Mouse (Mus musculus) inflammation-experienced regulatory T-cells, adult 6 months (primary cell): ENCODE data around the gene Sco2. TPM values are rescaled to one million over a fixed set of nuclear protein-coding genes. Genes with fewer than 3 reads are reported as not detected.

Experiments used
- ATAC-seq: one replicate; pipeline ENCODE4 v1.8.0; 2017
- polyA plus RNA-seq, 3 experiments: library from polyadenylated mRNA; unstranded; fragments of 100-300 nt; shearing (Covaris generic); gene quantifications; one replicate each; pipeline ENCODE4 v1.2.1; 2017

Gene Sco2
- polyA plus RNA-seq, result 1 to 10 TPM in 1 of 3 experiments, under 1 TPM in 1, not detected in 1; 0.82 to 3.4 TPM

DNA sequence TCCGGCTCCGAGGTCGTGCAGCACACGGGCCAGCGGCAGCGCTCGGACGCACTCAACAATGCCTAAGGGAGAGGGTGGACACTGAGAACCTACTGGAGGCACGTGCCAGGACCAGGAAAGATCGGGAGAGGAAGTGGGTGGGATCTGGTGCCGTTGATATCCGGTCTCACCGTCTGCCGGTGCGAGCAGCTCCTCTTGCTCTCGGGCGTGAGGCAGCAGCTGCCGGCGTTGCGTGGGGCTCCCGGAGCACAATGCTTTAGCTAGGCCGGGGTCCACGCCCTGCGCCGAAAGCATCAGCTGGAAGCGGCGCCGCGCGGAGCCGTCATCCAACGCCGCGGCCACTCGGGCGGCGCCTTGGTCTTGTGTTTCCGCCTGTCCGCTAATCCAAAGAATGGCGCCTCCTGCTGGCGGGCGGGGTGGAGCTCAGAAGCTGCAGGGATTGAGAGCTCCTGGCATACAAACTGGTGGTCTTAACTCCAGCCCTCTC, at the start of gene Sco2:
Sco2 (minus strand) TSS at position 85 of the 487 bp plus-strand sequence.
- peak; percentile 66 for ATAC-seq

DNA sequence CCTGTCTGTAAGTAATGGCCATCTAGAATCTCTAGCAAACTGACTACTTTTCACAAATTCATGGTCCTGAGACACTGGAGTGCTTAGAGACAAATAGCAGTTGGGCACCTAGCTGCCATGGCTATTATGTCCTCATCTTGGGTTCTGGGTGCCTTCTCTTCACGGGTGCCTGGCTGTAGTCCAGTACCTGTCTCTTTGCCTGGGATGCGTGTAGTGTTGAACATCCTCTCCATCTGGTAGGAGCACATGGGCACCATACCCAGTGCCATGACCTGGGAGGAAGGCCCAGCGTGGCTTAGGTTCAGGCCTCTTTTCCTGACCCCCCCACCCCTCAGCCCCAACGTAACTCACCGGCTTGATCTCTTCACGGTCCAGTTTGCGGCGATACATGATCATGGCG, 48.3 kb upstream of the Sco2 start:
- no peak for ATAC-seq

DNA sequence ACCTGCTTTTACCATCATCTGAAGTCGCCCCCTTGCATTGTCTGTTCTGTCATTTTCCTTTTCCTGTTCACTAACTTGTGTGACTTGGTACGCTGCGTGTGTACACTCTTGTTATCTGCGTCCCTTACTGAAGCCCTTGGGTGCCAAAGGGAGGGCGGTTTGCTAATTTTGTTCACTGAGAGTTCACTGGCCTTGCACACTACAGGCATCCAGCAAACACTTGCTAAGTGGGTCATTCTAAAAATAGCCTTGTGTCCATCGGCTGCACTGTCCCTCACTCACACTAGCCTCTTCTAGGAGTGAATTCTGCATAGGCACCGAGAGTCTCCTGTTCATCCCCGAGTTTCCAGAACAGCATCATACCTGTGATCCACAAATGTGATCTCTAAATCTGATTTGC, 41.6 kb upstream of the Sco2 start:
- no peak for ATAC-seq

DNA sequence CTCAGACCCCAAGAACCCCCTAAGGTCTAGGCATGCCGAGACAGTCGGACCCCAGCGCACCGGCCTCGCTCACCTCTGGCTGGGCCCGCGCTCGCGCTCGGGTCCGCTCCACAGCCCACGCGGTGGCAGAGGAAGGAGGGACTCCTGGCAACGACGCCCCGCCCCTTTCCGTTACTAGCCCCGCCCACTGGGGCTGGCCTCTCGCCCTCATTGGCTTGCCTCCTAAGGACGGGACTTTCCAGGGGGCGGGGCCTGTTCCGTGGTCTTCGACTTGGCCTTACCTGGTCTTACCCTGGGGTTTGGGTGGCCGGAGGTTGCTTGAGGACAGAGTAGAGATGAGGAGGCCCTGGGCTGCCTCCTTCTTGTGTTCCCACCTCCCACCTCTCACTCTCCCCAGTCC, 36.5 kb upstream of the Sco2 start, which contains the start of gene Syce3:
Syce3 (minus strand) TSS at position 386 of the 400 bp plus-strand sequence.
- ATAC-seq, result no peak

DNA sequence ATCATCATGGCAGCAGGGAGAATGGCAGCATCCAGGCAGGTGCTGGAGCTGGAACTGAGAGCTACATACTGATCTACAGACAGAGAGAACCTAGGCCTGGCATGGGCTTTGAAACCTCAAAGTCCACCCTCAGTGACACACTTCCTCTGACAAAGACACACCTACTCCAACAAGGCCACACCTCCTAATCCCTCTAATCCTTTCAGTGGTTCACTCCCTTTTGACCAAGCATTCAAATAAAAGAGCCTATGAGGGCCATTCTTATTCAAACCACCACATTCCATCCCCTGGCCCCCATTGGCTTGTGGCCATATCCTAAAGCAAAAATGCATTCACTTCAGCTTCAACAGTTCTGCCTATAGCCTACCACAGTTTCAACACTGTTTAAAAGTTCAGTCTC, 33.0 kb upstream of the Sco2 start:
- ATAC-seq, result no peak

DNA sequence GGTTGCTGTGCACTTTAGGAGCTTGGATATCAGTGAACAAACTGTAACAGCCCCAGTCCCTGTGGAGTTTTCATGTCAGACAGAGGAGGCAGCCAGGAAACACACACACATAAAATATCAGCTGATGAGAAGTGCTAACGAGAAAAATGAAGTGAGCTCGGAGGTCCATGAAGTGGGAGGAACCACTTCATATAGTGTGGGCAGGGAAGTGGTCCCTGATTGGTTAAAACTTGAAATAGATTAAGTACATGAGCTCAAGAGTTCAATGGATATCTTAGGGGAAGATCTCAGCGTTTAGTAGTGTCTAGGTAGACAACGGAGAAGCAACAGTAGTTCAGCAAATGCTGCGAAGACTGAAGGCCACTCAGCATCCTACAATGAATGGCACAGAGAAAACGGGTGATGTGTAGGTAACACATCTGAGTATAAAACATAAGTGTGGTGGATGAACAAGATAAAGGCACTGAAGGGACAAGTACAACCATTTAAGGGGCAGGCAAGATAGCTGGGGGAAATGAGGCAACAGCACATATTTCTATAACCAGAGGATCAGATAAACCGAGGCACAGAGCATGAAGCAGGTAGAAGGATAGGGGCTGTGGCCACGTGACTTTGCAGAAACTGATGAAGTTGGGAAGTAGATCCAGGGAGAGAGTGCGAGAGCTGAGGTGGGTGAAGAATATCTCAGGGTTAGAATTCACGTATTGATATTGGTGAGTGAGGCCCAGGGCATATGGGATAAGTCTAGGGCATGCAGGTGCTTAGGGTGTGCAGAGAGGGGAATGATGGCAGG, 31.4 kb upstream of the Sco2 start:
- no peak for ATAC-seq

DNA sequence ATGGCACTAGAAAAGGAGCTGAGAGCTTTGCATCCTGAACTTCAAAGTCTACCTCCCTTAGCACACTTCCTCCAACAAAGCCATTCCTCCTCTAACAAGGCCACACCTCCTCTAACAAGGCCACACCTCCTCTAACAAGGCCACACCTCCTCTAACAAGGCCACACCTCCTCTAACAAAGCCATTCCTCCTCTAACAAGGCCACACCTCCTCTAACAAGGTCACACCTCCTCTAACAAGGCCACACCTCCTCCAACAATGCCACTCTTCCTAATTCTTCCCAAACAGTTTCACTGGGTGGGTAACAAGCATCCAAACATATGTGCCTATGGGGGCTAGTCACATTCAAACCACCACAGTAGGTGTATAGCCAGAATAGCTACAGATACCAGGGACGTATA, 28.8 kb upstream of the Sco2 start:
- ATAC-seq, result no peak

DNA sequence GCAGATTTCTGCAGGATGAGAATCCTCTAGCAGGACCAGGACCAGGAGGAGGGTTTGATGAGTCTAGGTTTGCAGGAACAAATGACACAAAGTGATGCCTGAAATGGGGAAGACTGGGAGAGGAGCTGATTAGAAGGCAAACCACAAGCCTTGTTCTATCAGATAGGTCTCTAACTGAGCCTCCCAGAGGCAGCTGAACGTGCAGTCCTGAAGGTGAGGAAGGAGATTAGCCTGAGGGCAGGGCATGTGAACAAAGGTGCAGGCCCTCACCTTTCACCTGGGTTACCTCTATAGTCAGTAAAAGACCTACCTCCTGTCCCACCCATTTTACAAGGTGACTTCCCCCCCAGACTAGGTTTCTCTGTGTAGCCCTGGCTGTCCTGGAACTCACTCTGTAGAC, 26.1 kb upstream of the Sco2 start:
- ATAC-seq, result no peak

DNA sequence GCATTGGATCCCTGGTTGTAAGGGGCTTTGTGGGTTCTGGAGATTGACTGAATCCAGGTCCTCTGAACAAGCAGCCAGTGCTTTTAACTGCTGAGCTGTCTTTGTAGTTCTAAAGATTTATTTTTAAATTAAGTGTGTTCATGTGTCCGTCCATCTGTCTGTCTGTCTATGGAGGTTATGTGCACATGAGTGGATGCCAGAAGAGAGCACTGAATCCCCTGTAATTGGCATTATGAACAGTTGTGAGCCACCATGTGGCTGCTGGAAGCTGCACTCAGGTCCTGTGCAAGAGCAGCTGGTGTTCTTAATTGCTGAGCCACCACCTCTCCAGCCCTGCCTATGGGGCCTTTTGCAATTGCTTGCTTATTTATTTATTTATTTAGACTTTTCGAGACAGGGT, 24.5 kb upstream of the Sco2 start:
- no peak for ATAC-seq

DNA sequence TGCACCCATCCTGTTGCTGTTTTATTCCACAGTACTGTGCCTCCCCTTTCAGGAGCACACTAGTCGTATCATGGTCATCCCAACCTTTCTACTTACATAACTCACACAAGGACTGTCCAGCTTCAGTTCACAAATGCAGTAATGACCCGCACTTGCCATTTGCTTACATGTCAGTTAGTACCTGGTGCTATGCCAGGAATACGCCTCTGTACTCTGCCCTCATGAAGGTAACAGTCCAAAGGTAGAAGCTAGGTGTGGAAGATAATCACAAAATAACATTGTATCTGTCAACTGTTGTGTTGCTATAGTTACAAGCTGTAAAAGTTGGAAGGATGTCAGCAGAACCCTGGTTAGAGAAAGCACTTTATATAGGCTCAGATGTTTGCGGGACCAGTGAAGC, 23.2 kb upstream of the Sco2 start:
- no peak for ATAC-seq

DNA sequence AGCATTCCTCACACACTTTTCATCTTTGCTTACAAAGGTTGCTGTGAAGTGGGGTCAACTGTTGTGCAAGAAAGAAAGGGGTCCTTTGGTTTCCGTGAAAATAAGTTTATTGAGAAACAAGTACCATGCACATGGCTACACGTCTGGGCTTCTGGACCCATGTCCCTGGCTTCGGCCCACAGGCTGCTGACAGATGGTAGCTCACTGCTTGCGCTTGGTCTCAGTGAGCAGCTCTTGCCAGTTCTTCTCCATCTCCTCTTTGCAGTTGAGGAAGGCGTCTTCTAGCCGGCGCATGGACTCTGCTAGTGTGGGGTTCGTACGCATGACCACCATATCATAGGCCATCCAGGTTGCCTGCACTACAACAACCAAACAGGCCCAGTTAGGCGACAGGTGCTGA, 16.4 kb upstream of the Sco2 start:
- ATAC-seq, result no peak

DNA sequence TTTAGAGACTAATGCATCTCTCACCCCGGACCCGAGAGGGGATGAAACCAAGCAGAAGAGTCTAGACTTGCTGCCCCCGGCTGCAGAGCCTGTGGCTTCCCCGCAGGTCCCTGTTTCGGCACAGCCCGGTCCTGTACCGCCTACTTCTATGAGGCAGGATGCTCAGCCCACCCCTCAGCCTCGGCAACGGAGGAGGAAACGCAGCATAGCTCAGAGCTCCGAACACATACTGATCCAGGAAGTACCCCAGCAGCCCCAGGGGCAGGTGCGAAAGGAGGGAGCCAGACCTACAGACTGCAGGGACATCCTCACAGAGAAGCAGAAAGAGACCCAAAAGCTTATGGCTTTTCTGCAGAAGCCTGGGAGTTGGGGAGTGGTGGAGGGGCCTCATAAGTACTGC, 13.5 kb upstream of the Sco2 start:
- ATAC-seq, result peak; percentile 77

DNA sequence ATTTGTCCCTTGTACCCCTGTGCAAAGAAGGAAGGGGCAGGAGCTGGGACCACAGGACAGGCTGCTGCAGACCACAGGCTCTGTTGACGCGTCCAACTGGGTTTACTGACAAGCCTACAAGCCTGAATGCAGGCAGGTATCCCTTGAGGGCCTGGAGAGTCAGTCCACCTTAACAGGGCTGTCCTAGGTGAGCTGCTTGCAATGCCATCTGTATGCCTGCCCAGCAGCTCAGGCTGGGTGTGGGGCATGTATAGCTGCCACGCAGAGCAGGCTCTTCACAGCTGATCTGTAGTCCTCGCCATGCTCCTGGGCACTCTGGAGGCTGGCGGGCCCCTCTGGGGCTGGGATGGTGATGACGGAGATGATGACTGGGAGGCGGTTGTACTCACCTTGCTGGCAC, 11.0 kb upstream of the Sco2 start, which contains the start of gene Klhdc7b:
Klhdc7b (plus strand) TSS at position 301 of the 400 bp plus-strand sequence.
- ATAC-seq, result no peak

DNA sequence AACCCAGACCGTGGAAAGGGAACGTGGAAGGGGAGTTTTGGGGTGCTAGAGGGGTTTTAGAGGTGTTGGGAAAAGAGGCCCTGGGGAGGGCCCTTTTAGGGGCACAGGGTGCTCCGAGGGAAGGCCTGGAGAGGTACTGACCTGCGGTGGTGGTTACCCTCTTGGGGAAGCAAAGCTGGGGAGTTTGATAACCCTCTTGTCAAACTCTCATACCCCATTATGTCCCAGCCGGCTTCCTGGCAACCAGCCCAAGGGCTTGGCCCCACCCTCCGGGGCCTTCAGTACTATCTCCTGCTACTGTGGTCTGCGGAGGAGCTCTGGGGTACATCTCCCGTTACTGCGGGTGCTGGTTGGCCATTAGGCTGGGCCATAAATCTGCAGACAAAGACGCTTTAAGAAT, 5.8 kb upstream of the Sco2 start:
- ATAC-seq, result no peak

DNA sequence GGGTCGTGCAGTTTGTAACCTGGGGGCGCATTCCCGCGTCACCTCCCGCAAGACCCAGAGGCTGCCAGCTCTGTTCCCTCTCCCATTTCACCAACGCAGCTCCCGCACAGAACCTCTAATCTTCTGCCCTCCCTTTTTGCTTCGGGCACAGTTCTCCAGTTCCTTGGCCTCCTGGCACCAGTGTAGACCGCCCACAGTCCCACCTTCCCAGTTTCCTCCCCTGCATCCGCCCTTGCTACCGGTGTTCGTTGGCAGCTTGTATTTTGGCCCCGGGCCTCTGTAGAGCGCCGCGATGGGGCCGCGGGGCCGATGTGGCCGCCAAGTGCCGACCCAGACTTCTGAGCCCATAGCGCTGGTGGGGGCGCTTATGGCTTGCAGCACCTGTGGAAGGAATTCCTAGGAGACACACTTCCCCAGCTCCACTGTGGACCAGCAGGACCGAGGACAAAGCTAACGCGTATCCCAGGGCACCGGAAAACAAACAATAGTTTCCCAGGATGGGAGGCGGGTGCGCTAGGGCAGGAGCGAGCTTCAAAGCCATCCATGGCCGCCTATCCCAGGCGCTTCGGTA, 5.3 kb upstream of the Sco2 start, which contains the start of gene Odf3b:
Odf3b (minus strand) TSS at position 452 of the 571 bp plus-strand sequence.
- no peak for ATAC-seq

DNA sequence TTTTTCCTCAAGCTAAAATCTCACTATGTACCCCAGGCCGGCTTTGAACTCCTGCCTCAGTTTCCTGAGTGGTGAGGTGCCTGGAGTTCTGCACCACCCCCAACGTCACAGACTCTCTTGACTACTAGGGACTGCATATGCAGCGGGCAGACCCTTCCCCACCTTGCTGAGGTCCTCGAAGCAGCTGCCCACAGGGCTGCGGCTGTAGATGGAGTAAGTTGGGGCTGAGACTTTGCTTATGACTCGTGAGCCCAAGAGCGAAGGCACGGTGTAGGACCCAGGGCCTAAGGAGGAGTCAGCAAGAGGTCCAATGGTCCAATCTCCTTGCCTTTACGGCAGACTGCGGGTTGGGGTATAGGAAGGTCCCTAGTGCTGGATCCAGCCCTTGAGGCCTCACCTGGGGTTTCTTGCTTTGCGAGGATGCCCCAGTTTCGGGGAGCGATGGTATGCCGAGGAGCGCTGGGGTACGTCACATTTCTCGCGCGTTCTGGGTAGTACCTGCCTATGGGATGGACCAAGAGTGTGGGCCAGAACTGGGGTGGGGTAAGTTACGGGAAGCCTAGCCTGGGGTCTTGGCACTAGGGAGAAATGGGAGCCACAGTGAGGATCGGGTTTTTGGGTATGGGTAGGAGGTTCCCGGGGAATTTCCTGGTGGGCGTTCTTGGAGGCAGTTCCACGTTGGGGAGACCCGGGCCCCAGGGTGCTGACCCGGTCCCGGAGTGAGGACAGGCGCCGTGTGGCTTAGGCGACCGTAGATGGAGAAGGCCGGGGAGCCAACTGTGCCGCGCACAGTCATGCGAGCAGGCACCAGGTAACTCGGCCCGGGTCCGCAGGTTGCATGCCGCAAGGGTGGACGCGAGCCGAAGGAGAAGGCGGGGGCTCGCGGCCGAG, 4.5 kb upstream of the Sco2 start:
- no peak for ATAC-seq

DNA sequence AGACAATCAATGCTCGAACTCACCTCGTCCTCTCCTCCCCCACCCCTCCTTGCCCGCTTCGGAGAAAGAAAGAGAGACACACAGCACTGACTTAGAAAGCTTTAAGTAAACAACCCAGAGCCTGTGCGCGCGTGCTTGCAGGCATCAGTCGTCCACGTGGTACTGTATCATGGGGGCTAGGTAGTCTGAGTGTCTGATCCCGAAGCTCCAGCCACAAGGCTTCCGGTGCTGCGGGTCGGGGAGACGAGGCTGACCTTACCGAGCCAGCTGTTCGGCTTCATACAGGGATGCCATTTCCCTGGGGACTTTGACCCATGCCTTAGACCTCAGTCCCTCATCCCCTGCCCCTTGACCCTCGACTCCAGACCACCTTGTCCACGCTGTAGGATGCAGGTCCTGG, 3.7 kb upstream of the Sco2 start:
- ATAC-seq, result no peak

DNA sequence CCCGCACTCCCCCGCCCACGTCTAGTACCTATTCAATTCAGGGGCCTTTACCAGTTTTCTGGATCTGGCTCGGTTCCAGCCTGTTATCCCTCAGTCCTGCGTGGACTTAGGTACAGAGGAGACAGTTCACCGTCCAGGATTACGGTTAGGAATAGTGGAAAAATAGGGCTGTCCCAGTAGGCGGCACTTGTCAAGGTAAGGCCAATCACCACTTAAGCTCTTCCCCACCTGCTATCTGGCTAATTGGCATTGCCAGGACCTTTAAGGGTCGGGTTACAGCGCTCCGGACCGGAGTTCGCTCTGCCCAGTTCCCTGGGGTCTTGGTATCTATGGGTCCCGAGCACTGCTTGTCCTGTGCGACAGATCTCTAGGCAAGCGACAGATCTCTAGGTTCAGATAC, 3.3 kb upstream of the Sco2 start, which contains the start of gene Tymp:
Tymp (minus strand) TSS at position 83 of the 400 bp plus-strand sequence.
- ATAC-seq, result no peak

DNA sequence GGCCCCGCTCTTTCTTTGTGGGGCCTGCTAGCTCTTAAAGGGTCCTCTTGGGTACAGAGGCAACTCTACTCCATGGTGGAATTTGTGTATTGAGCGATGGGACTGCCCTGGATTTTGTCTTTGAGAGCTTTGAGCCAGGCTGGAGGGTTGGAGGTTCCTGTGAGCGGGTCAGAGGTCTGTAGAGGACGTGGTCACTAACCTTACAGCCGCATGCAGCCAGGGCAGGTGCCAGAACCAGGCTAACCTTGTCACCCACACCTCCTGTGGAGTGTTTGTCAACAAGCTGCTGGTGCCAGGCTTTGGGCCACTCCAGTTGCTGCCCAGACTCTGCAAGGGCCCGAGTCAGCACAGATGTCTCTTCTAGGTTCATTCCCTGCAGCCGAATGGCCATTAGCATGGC, 2.4 kb upstream of the Sco2 start:
- ATAC-seq, result no peak

DNA sequence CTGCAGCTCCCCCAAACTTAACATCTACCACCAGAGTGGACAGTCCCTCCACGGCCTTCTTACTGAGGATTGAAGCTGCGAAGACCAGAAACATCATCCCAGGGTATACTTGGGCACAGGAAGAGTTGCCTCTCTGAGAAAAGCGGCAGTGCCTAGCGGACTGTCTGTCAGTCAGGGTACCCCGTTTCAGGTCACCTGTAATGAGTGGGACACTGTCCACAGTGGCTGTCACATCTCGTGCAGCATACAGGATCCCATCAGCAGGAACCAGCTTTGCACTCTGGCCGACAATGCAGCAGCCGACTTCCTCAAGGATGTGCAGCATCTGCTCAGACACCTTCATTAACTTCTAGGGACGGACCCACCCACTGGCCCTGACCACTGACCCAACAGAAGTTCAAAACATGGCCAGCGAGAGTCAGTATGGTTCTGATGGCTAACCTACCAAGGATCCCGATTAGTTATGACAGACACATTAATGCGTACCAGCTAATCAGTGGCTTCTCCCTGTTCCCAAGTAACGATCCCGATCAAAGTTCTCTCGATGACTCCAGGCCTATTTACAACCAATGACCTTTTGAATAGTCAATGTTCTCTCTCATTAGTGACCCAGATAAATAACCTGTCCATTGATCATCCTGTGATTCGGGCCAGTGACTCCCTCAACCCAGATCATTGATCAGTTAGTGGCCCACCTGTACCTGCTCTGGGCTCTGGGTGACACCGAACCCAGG, 1.3 kb upstream of the Sco2 start:
- ATAC-seq, result no peak

DNA sequence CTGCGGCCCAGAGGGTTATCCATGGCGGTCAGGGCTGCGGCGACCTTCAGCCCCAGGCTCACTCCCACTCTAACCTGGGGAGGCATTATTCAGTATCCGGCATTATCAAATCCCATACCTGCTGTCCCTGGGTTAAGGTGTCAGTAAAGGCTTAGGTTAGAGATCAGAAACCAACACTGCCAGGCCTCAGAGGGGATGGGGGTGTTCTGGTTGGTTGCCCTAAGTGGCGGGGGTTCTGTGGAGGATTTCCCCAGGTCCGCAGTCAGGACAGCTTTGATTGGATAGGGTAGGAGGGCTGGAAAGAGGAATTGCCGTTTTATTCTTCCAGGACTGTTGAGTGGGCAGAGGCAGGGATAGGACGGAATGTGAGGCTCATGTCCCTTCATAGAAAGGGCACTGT, 694 bp upstream of the Sco2 start:
- no peak for ATAC-seq
